Mouse (Mus musculus): Measurements from ENCODE around the gene Fanca. TPM values are rescaled to one million over a fixed set of nuclear protein-coding genes. Genes with fewer than 3 reads are reported as not detected.

The Fanca gene
- polyA plus RNA-seq, 2 experiments, result 17.3 to 22.8 TPM

GRCm38 (mm10) chr8:123328552-123328951, 10.2 kb upstream of the Fanca start:
- H3K4me2 ChIP-seq (ENCODE audit: low read depth), result no peak overlapping the region
- DNase-seq (ENCODE audit: low read depth in 3 of 3, low spot score in 3 of 3) (no peak), ATAC-seq (ENCODE audit: insufficient read depth) (no peak)
- WGBS (ENCODE audit: insufficient replicate concordance), result 76% methylated on average over 2 of the region's 2 CpGs
- TF ChIP-seq CTCF (IDR thresholded peaks at IDR 0.05; ENCODE audit: low read depth) (no peak), EP300 (IDR thresholded peaks at IDR 0.05; ENCODE audit: low read depth) (no peak)
- H3K4me3 ChIP-seq (ENCODE audit: insufficient read depth in 1 of 2, low read depth in 2 of 2, low read length in 2 of 2), result no peak overlapping the region
- no peaks in the 10 kb centered on the region for H3K36me3 ChIP-seq (replicated peaks; ENCODE audit: control insufficient read depth, insufficient read depth, low read depth)
- no peaks in the 10 kb centered on the region for H3K27me3 ChIP-seq (ENCODE audit: control insufficient read depth, insufficient read depth, low read length)
- H3K27ac ChIP-seq, result no peak overlapping the region
- H3K9me3 ChIP-seq (ENCODE audit: control insufficient read depth, low read length), result no peaks in the 10 kb centered on the region
- peaks cover 15 to 28% of the 10 kb centered on the region in 2 experiments; a peak in 3 of 4 replicates for H3K4me1 ChIP-seq (replicated peaks; ENCODE audit: control insufficient read depth in 2 of 2, insufficient read depth in 2 of 2, low read length in 1 of 2)
- H3K9ac ChIP-seq (replicated peaks), result no peak overlapping the region

GRCm38 (mm10) chr8:123319522-123320164, 1.3 kb upstream of the Fanca start:
- 13% methylated on average over 7 of the region's 7 CpGs for WGBS (ENCODE audit: insufficient replicate concordance)
- peak overlapping the region; percentile 92 for H3K4me2 ChIP-seq (ENCODE audit: low read depth)

GRCm38 (mm10) chr8:123317781-123318466, 452 bp downstream of the Fanca start:
- TF ChIP-seq CTCF (IDR thresholded peaks at IDR 0.05; ENCODE audit: low read depth) (no peak), EP300 (IDR thresholded peaks at IDR 0.05; ENCODE audit: low read depth) (no peak)
- Histone ChIP-seq H3K4me3 (ENCODE audit: insufficient read depth in 1 of 2, low read depth in 2 of 2, low read length in 2 of 2) (peak overlapping the region; percentile 68), H3K27ac (peak overlapping the region; percentile 39), H3K27me3 (ENCODE audit: control insufficient read depth, insufficient read depth, low read length) (no peaks in the 10 kb centered on the region), H3K9ac (replicated peaks) (peak overlapping the region; percentile 79), H3K4me2 (ENCODE audit: low read depth) (peak overlapping the region; percentile 92), H3K36me3 (replicated peaks; ENCODE audit: control insufficient read depth, insufficient read depth, low read depth) (no peaks in the 10 kb centered on the region), H3K4me1 (replicated peaks; ENCODE audit: control insufficient read depth in 2 of 2, insufficient read depth in 2 of 2, low read length in 1 of 2) (peaks cover 9 to 15% of the 10 kb centered on the region in 2 experiments), H3K9me3 (ENCODE audit: control insufficient read depth, low read length) (no peaks in the 10 kb centered on the region)
- ATAC-seq (ENCODE audit: insufficient read depth), result peak; percentile 84
- 2% methylated on average over 21 of the region's 21 CpGs for WGBS (ENCODE audit: insufficient replicate concordance)
- no peak for DNase-seq (ENCODE audit: low read depth in 3 of 3, low spot score in 3 of 3)

More at GRCm38 (mm10) chr8:123319522-123320164, 1.3 kb upstream of the Fanca start:
- no peaks in the 10 kb centered on the region for H3K27me3 ChIP-seq (ENCODE audit: control insufficient read depth, insufficient read depth, low read length)
- no peaks in the 10 kb centered on the region for H3K9me3 ChIP-seq (ENCODE audit: control insufficient read depth, low read length)
- ATAC-seq (ENCODE audit: insufficient read depth), result no peak
- H3K4me1 ChIP-seq (replicated peaks; ENCODE audit: control insufficient read depth in 2 of 2, insufficient read depth in 2 of 2, low read length in 1 of 2), result peaks cover 9 to 15% of the 10 kb centered on the region in 2 experiments
- H3K9ac ChIP-seq (replicated peaks), result no peak overlapping the region
- H3K4me3 ChIP-seq (ENCODE audit: insufficient read depth in 1 of 2, low read depth in 2 of 2, low read length in 2 of 2), result no peak overlapping the region
- H3K36me3 ChIP-seq (replicated peaks; ENCODE audit: control insufficient read depth, insufficient read depth, low read depth), result no peaks in the 10 kb centered on the region
- no peak for TF ChIP-seq EP300 (IDR thresholded peaks at IDR 0.05; ENCODE audit: low read depth)
- TF ChIP-seq CTCF (IDR thresholded peaks at IDR 0.05; ENCODE audit: low read depth), result peak; percentile 83
- no peak overlapping the region for H3K27ac ChIP-seq
- peak in 1 of 3 experiments; percentile 59 for DNase-seq (ENCODE audit: low read depth in 3 of 3, low spot score in 3 of 3)

- Histone ChIP-seq H3K27ac (no peak overlapping the region), H3K36me3 (replicated peaks; ENCODE audit: control insufficient read depth, insufficient read depth, low read depth) (peaks cover 17% of the 10 kb centered on the region), H3K4me2 (ENCODE audit: low read depth) (no peak overlapping the region), H3K9me3 (ENCODE audit: control insufficient read depth, low read length) (no peaks in the 10 kb centered on the region), H3K4me1 (replicated peaks; ENCODE audit: control insufficient read depth in 2 of 2, insufficient read depth in 2 of 2, low read length in 1 of 2) (no peaks in the 10 kb centered on the region), H3K27me3 (ENCODE audit: control insufficient read depth, insufficient read depth, low read length) (no peaks in the 10 kb centered on the region), H3K9ac (replicated peaks) (no peak overlapping the region), H3K4me3 (ENCODE audit: insufficient read depth in 1 of 2, low read depth in 2 of 2, low read length in 2 of 2) (no peak overlapping the region)
- ATAC-seq (ENCODE audit: insufficient read depth), result no peak
- WGBS (ENCODE audit: insufficient replicate concordance), result 63% methylated on average over 4 of the region's 4 CpGs
- no peak for DNase-seq (ENCODE audit: low read depth in 3 of 3, low spot score in 3 of 3)
- no peak for TF ChIP-seq EP300 (IDR thresholded peaks at IDR 0.05; ENCODE audit: low read depth)
- TF ChIP-seq CTCF (IDR thresholded peaks at IDR 0.05; ENCODE audit: low read depth), result peak; percentile 44
Measured at GRCm38 (mm10) chr8:123308738-123309137, 9.6 kb downstream of the Fanca start.

- no peaks in the 10 kb centered on the region for H3K4me1 ChIP-seq (replicated peaks; ENCODE audit: control insufficient read depth in 2 of 2, insufficient read depth in 2 of 2, low read length in 1 of 2)
- H3K27me3 ChIP-seq (ENCODE audit: control insufficient read depth, insufficient read depth, low read length), result no peaks in the 10 kb centered on the region
- H3K4me2 ChIP-seq (ENCODE audit: low read depth), result no peak overlapping the region
- TF ChIP-seq CTCF (IDR thresholded peaks at IDR 0.05; ENCODE audit: low read depth) (no peak), EP300 (IDR thresholded peaks at IDR 0.05; ENCODE audit: low read depth) (no peak)
- H3K27ac ChIP-seq, result no peak overlapping the region
- H3K9ac ChIP-seq (replicated peaks), result no peak overlapping the region
- H3K36me3 ChIP-seq (replicated peaks; ENCODE audit: control insufficient read depth, insufficient read depth, low read depth), result peaks cover 8% of the 10 kb centered on the region
- ATAC-seq (ENCODE audit: insufficient read depth), result no peak
- no peak for DNase-seq (ENCODE audit: low read depth in 3 of 3, low spot score in 3 of 3)
- 75% methylated on average over 11 of the region's 11 CpGs for WGBS (ENCODE audit: insufficient replicate concordance)
- no peak overlapping the region for H3K4me3 ChIP-seq (ENCODE audit: insufficient read depth in 1 of 2, low read depth in 2 of 2, low read length in 2 of 2)
- no peaks in the 10 kb centered on the region for H3K9me3 ChIP-seq (ENCODE audit: control insufficient read depth, low read length)
Measured at GRCm38 (mm10) chr8:123298301-123298700, 20.1 kb downstream of the Fanca start.

Data from liver, embryonic 14.5 days (tissue).